Mouse (Mus musculus): Measurements from ENCODE around the gene Dlk1.
"Not testable (repeated sequence)": the region's sequence is repeated elsewhere in the genome, so short reads cannot be mapped to it uniquely, and the experiment has no call there.

Dlk1 gene

DNA sequence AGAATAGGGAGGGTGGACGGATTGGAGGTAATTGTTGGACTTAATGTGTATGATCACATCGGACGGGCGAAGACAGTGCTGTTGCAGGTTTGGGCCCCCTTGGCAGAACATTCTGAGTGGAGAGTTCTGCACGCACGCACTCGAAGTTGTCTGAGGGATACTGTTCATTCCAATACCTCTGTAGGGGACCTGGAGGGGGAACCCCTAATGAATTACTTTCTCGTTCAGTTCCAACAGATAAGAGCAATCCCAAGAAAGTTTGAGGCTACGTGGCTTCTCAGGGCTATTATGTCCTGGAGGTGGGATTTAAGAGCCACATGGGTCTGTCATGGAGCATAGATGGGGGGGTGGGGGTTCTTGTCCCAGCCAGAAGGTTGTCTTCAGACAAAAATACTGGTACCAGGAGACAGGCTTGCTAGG lies 21.6 kb downstream of the Dlk1 start:
- CTCF ChIA-PET: no interaction called here

DNA sequence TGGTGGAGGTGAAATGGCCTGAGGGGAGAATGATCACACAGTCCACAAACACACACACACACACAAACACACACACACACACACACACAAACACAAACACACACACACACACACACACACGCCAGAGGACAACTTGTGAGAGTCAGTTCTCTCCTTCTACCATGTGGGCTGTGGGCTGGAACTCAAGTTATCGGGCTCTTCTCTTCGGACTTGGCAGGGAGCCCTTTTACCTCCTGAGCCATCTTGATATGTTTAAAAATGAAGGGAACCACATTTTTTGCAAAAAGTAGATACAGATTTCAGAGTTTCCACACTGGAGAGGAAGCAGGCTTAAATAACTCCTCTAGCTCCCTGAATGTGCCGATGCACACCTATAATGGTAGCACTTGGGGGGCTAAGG lies 22.9 kb downstream of the Dlk1 start:
- CTCF ChIA-PET: no interaction called here

DNA sequence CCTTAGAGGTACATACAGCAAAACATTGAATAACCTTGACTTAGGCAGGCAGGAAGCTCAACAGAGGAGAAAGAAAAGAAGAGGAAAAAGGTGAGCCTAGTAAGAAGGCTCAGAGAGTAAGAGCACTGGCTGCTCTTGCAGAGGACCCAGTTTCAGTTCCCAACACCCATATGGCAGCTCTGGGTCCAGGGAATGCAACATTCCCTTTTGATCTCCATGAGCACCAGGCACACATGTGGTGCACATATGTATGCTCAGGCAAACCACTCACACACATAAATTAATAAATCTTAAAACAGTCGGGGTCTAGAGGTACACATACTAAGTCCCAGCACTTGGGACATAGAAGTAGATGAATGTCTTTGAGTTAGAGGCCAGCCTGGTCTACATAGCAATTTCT lies 33.9 kb downstream of the Dlk1 start:
- CTCF ChIA-PET: not testable (repeated sequence)

DNA sequence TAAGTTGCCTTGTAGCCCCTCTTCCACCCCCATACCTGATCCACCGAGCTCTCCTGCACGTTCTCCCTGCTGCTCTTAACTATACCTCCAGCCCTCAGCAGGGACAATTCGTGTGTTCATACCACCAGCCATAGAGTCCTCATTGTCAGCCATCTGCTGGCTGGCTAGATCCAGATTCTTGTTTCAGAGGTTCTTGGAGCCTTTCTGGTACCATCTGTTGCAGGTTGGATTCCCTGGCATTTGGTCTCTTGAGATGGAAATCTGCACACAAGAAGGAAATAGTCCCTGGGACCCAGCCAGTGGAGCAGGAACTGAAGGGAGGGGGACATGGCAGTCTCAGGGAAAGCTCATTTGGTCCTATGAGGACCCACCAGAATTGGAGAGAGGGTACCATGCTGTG lies 39.1 kb downstream of the Dlk1 start:
- CTCF ChIA-PET: no interaction called here

DNA sequence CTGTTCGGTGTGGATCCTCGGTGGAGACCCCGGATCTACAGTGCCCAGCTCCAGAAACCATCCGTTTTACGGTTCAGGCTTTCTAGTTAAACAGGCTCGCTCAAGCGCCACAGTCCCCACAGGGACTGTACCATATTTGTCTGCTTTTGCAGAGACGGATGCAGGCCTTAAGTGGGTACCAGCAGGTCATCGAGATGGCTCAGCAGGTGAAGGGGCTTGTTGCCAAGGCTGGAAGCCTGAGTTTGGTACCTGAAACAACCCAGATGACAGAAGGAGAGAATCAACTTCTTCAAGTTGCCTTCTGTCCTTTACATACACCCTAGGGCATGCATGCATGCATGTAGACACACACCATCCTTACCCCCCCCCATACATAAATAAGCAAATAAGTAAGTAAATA lies 40.8 kb downstream of the Dlk1 start:
- CTCF ChIA-PET: no interaction called here

DNA sequence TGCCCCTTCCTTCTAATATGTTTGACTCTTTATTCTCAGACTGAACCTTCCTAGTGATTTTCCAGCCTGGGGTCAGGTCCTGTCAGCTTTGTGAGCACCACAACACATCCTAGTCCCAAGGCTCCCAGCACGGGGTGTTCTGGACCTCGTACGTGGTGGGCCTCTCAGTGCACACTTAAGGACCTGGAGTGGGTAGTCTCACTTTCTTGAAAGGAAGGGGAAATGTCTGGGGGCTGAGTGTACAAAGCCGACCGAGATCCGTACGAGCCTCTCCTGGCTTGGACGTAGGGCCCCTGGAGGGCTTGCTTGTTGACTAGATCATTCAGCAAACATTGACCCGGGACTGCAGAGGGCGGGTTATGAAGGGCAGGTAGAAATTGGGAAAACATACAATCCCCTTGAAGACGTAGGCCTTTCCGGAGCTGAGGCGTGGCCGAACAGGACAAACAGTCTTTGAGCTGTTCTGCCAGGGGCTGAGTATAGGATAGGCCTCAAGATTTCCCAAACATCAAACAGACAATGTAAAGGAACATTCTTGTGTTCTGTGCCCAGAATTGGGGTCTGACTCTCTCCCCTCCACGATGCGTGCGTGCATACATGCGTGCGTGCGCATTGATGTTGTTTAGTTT lies 42.5 kb downstream of the Dlk1 start:
- CTCF ChIA-PET: no interaction called here

DNA sequence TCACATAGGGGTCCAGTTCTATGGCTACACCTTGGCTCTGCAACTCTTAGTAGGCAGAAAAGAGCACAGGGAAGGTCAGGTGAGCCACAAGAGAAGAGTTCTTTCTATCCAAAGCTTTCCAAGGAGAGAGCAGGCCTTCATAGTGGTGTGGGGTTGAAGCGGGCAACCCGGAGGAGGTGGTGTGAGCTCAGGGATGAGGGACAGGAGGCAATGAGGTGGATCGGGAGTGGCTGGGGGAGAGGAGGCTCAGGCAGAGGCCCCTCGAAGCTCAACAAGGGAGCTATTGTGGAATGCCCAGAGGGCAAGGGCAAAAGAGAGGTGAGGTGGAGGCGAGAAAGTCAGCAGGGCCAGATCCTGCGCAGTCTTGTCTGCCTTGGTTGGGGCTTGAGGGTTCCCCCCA lies 43.8 kb downstream of the Dlk1 start:
- CTCF ChIA-PET: no interaction called here

DNA sequence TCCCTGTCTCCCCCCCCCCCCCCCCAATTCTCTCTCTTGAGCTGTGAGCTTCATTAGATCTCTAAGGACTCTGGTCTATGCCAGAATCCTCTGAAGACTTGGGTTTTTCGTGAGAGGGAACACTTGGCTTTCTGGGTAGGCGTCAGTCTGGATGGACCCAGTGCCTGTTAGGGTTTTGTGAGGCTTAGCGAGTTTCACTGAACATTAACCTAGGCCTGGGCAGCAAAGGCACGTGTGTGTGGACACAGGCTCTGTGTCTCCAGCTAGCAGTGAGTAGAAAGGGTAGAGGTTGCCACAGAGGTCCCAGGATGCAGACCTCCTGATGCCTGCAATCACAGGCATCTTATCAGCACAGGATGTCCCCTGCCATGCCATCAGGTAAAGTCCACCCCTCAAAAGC lies 48.4 kb downstream of the Dlk1 start:
- CTCF ChIA-PET: interaction anchor here (0.6 kb wide), 1 partner anchor 42 kb away, joined by 4 read pairs; no protein-coding TSS in a partner anchor

DNA sequence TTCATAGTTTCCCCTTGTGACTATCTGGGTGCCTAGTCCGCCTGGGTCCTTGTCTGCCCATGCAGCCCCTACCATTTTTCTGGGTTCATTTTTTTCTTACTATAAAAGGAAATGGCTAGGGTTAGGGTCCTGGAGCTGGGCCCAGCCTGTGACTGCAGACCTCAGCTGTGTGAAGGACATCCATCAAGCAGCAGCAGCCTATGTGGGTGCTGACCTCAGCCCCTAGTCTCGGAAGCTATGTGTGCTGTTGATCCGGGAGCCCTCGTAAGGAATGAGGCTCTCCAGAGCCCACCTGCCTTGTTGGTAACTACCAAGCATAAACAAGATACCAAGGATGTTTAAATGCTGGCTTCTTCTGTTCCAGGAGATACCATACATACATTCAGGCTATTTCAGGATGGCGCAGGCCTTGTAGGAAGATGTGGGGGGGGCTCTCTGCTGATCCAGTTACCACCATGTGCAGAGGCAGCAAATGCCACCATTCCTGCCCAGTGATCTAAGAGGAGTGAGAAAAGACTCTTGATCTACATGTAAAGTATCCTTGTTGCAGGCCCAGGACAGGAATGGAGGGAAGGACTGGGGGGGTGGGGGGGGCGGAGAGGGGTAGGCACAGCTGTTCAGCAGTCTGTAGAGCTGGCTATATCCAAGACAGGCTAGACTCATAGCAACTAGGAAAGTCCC lies 49.9 kb downstream of the Dlk1 start:
- CTCF ChIA-PET: no interaction called here

DNA sequence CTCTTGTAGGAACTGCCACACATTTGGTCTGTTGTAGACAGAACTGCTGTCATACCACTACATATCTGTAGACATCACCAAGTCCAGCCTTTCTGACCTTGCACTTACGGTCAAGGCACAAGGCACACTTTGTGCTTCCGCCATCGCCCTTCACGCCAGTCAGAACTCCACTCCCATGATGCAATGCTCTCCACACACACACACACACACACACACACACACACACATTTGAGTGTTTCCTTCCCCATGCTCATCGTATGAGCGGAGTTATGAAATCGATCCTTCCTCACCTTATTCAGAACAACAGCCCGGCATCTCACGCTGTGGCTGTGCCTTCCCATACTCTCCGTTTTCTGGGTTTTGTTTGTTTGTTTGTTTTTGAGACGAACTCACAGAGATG lies 55.1 kb downstream of the Dlk1 start:
- CTCF ChIA-PET: no interaction called here

DNA sequence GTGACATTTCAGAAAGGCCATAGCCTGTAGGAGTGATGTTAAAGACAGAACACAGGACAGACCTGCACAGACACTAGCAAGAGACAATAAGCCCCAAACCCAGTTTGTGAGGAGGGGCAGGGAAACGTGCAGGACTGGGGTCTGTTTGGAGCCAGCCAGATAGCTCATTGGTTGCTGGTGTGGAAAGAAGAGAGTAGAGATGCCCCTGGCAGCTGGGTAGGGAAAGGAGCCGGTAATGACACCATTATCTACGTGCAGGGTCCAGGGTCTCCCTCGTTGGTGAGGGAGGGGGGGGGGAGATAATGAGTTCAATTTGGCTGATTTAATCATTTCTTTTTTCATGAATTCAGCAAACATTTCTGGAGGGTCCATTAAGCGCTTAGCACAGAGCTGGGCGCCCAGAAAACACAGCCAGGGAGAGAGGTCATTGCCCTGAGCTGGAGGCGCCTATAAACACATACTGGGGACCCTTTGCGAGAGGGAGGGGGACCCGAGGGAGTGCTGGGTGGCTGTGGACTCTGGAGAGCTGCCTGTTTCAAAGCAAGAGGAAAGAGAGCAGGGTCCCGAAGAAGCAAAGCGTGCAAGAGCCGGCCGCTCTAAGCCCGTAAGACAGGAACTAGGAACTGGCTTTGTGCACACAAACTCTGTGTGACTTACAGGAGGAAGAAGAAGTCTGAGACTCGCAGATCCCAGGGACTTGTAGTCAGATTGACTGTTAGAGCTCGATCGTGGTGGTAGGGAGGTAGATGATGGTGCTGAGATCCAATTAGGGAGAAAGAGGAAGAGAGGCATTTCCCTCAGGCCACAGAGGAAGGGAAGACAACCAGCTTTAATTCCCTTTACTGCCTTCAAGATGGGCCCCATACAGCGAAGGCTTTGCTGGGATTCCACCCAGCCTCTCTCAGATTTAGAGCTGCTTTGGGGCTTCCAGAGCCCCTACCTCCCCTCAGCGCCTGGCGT lies 56.2 kb downstream of the Dlk1 start:
- CTCF ChIA-PET: no interaction called here

DNA sequence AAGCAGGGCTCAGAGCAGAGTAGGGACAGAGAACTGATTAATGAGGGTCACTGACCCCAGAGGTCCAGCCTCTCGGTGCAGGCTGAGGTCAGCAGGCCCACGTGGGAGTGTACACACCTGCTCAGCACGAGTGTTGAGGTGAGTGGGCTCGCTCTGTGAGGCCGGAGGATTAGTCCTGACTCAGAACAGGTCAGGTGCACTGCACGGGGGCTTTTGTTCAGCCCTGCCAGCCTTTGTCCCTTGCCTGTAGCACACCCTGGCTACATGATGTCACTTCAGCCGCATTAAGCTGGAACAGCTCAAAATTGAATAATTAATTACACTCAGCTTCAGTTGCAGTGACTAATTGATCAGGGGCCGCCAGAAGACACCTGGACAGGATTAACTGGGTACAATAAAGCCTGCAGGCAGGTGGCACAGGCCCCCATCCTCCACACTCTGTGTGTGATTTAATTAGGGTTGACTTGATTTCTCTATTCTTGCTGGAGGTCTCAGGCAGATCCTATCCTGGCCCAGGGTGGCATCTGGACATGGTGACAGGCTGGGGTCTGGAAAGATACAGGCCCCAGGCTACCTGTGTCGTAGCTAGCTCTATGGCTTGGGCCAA lies 57.0 kb downstream of the Dlk1 start:
- CTCF ChIA-PET: no interaction called here

DNA sequence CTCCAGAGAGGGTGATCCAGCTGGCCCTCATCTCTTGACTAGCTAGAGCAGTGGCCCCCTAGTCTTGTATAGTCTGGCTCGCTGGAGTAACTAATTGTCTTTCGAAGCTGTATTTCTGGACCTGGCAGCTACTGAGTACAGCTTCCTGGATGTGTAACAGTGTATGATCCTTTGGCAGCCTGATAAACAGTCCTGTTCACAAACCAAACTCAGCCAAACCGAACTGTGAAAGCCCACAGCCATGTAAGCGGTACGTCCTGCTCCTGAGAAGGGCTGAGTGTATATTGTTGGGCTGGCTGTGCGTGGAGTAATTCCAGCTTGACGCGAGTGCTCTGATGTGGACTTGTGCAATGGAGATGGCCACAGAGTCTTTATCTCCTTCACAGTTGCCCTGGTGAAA lies 57.6 kb downstream of the Dlk1 start:
- CTCF ChIA-PET: no interaction called here

DNA sequence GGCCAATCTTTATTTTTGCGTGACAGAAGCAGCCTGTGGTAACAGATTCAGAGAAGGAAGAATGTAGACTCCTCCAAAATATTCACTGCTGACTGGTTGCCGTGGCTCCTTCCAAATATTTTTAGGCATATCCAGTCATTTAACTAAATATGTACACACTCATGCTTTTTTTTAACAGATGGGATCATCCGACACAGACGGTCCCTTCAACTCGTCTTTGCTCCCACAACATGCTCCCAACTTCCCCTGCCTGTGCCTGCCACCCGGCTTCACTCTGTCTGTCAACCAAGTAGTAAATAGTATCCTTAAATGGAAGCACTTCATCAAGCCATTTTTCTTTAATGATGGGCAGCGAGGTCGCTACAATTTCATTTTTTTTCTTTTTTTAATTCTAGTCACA lies 58.8 kb downstream of the Dlk1 start:
- CTCF ChIA-PET: no interaction called here

DNA sequence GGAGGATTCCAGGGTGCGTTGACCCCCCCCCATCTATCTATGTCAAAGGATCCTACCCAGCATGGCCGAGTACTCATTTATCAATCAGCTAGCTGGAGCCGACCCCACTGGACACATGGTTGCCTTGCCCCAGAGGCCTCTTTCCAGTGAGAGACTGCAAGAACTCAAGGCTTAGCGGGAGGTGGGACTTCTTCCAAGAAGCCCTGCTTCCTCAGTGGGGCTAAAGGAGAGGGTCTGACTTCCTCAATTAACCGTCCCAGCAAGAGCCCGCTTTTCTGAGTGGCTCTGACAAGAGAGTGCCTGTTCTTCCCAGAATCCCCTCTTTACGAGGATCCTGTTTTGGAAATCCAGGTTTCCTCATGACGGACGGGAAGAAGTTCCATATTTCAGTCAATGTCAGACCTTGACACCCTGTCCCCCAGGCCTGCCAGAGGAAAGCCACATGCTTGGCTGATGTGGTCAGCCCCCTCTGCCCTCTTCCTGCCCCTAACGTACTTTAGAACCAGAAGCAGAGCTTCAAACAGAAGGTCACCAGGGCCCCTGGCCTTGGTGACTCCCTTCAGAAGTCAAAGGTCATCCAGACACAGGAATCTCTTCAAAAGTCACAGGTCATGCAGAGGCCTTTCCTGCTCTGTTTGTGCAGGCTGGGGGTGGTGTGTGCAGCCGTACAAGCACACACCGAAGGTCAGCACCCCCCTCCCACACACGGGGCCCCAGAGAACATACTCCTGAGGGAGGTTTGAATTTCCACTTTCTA lies 59.7 kb downstream of the Dlk1 start:
- CTCF ChIA-PET: interaction anchor here (0.6 kb wide), 1 partner anchor 16 kb away, joined by 7 read pairs; no protein-coding TSS in a partner anchor

Measured in spleen, embryonic (tissue).